Mouse (Mus musculus): ENCODE data around the gene Acsm3.

- TF ChIP-seq CTCF (IDR thresholded peaks at IDR 0.05; ENCODE audit: low read depth) (no peak), EP300 (IDR thresholded peaks at IDR 0.05; ENCODE audit: low read depth) (no peak)
These were observed 7.0 kb upstream of the Acsm3 start for GRCm38 (mm10) chr7:119753696-119754095.

Data from liver, postnatal 0 days (tissue).